Mouse (Mus musculus): ENCODE data around the gene Ninl. TPM values are rescaled to one million over a fixed set of nuclear protein-coding genes. Genes with fewer than 3 reads are reported as not detected.
"Not testable (repeated sequence)": the region's sequence is repeated elsewhere in the genome, so short reads cannot be mapped to it uniquely, and the experiment has no call there.

Gene Ninl
- polyA plus RNA-seq, 1 experiment from 2014 or later, result 9.4 TPM

GRCm38 (mm10) chr2:150947341-150947740 lies 91.8 kb downstream of the Ninl start:
- not testable (repeated sequence) for H3K36me3 ChIP-seq; H3K27me3 ChIP-seq (replicated peaks); H3K4me2 ChIP-seq; H3K9me3 ChIP-seq; H3K4me1 ChIP-seq; H3K9ac ChIP-seq; H3K4me3 ChIP-seq (replicated peaks); ATAC-seq (ENCODE audit: insufficient read depth, low FRiP score, low read depth); H3K27ac ChIP-seq
- 90% methylated on average over 5 of the region's 5 CpGs for WGBS

- H3K4me3 ChIP-seq (replicated peaks), result no peak overlapping the region
- no peak overlapping the region for H3K9ac ChIP-seq
- peaks cover 2% of the 10 kb centered on the region; the same call in 1 of the 2 replicates for H3K36me3 ChIP-seq
- H3K4me2 ChIP-seq, result no peak overlapping the region
- no peak overlapping the region for H3K27ac ChIP-seq
- WGBS, result 92% methylated on average over 5 of the region's 5 CpGs
- no peaks in the 10 kb centered on the region for H3K4me1 ChIP-seq
- no peaks in the 10 kb centered on the region for H3K27me3 ChIP-seq (replicated peaks)
- no peaks in the 10 kb centered on the region for H3K9me3 ChIP-seq
- ATAC-seq (ENCODE audit: insufficient read depth, low FRiP score, low read depth), result no peak
Measured at GRCm38 (mm10) chr2:150944017-150944416, 95.2 kb downstream of the Ninl start.

- 0 out of 2 replicates have a peak, but pooled peaks cover 4% of the 10 kb centered on the region for H3K36me3 ChIP-seq
- no peaks in the 10 kb centered on the region for H3K4me1 ChIP-seq
- H3K4me3 ChIP-seq (replicated peaks), result no peak overlapping the region
- ATAC-seq (ENCODE audit: insufficient read depth, low FRiP score, low read depth), result no peak
- no peaks in the 10 kb centered on the region for H3K9me3 ChIP-seq
- H3K27me3 ChIP-seq (replicated peaks), result no peaks in the 10 kb centered on the region
- H3K27ac ChIP-seq, result no peak overlapping the region
- 88% methylated on average over 4 of the region's 4 CpGs for WGBS
- H3K9ac ChIP-seq, result no peak overlapping the region
- H3K4me2 ChIP-seq, result no peak overlapping the region
Measured at GRCm38 (mm10) chr2:150934659-150935058, 104.5 kb downstream of the Ninl start.

GRCm38 (mm10) chr2:150933482-150933881 lies 105.7 kb downstream of the Ninl start:
- H3K9ac ChIP-seq, result no peak overlapping the region
- H3K4me3 ChIP-seq (replicated peaks), result no peak overlapping the region
- H3K27me3 ChIP-seq (replicated peaks), result no peaks in the 10 kb centered on the region
- no peaks in the 10 kb centered on the region for H3K4me1 ChIP-seq
- no peaks in the 10 kb centered on the region for H3K9me3 ChIP-seq
- 0 out of 2 replicates have a peak, but pooled peaks cover 4% of the 10 kb centered on the region for H3K36me3 ChIP-seq
- ATAC-seq (ENCODE audit: insufficient read depth, low FRiP score, low read depth), result no peak
- H3K27ac ChIP-seq, result no peak overlapping the region
- H3K4me2 ChIP-seq, result no peak overlapping the region
- 85% methylated on average over 19 of the region's 19 CpGs for WGBS

GRCm38 (mm10) chr2:150930806-150931205 lies 108.4 kb downstream of the Ninl start:
- no peak overlapping the region for H3K27ac ChIP-seq
- 0 out of 2 replicates have a peak, but pooled peaks cover 4% of the 10 kb centered on the region for H3K36me3 ChIP-seq
- 72% methylated on average over 3 of the region's 3 CpGs for WGBS
- no peak for ATAC-seq (ENCODE audit: insufficient read depth, low FRiP score, low read depth)
- no peaks in the 10 kb centered on the region for H3K4me1 ChIP-seq
- no peak overlapping the region for H3K4me2 ChIP-seq
- H3K4me3 ChIP-seq (replicated peaks), result no peak overlapping the region
- no peaks in the 10 kb centered on the region for H3K9me3 ChIP-seq
- no peaks in the 10 kb centered on the region for H3K27me3 ChIP-seq (replicated peaks)
- no peak overlapping the region for H3K9ac ChIP-seq

GRCm38 (mm10) chr2:150929156-150929555 lies 110.0 kb downstream of the Ninl start:
- H3K4me1 ChIP-seq, result no peaks in the 10 kb centered on the region
- H3K9ac ChIP-seq, result no peak overlapping the region
- H3K27ac ChIP-seq, result no peak overlapping the region
- no peaks in the 10 kb centered on the region for H3K27me3 ChIP-seq (replicated peaks)
- H3K36me3 ChIP-seq, result no peaks in the 10 kb centered on the region
- no peak overlapping the region for H3K4me3 ChIP-seq (replicated peaks)
- no peak for ATAC-seq (ENCODE audit: insufficient read depth, low FRiP score, low read depth)
- no peaks in the 10 kb centered on the region for H3K9me3 ChIP-seq
- H3K4me2 ChIP-seq, result no peak overlapping the region
- 85% methylated on average over 6 of the region's 6 CpGs for WGBS

GRCm38 (mm10) chr2:150927038-150927720 lies 112.0 kb downstream of the Ninl start:
- Histone ChIP-seq H3K4me2 (no peak overlapping the region), H3K27ac (no peak overlapping the region), H3K9ac (no peak overlapping the region), H3K9me3 (no peaks in the 10 kb centered on the region), H3K4me1 (no peaks in the 10 kb centered on the region), H3K36me3 (peaks cover 3% of the 10 kb centered on the region; the same call in 1 of the 2 replicates), H3K27me3 (replicated peaks) (no peaks in the 10 kb centered on the region), H3K4me3 (replicated peaks) (no peak overlapping the region)
- ATAC-seq (ENCODE audit: insufficient read depth, low FRiP score, low read depth), result no peak
- WGBS, result 88% methylated on average over 11 of the region's 11 CpGs

GRCm38 (mm10) chr2:150923505-150923904 lies 115.7 kb downstream of the Ninl start:
- H3K27ac ChIP-seq, result no peak overlapping the region
- H3K4me3 ChIP-seq (replicated peaks), result no peak overlapping the region
- H3K36me3 ChIP-seq, result peaks cover 6% of the 10 kb centered on the region; the same call in 1 of the 2 replicates
- H3K4me2 ChIP-seq, result no peak overlapping the region
- no peak for ATAC-seq (ENCODE audit: insufficient read depth, low FRiP score, low read depth)
- H3K4me1 ChIP-seq, result no peaks in the 10 kb centered on the region
- no peaks in the 10 kb centered on the region for H3K27me3 ChIP-seq (replicated peaks)
- no peaks in the 10 kb centered on the region for H3K9me3 ChIP-seq
- no peak overlapping the region for H3K9ac ChIP-seq
- 81% methylated on average over 7 of the region's 7 CpGs for WGBS

GRCm38 (mm10) chr2:150923026-150923425 lies 116.2 kb downstream of the Ninl start:
- H3K36me3 ChIP-seq, result peaks cover 7% of the 10 kb centered on the region; the same call in 1 of the 2 replicates
- H3K4me2 ChIP-seq, result no peak overlapping the region
- H3K27ac ChIP-seq, result no peak overlapping the region
- no peak for ATAC-seq (ENCODE audit: insufficient read depth, low FRiP score, low read depth)
- H3K9ac ChIP-seq, result no peak overlapping the region
- no peak overlapping the region for H3K4me3 ChIP-seq (replicated peaks)
- no peaks in the 10 kb centered on the region for H3K27me3 ChIP-seq (replicated peaks)
- H3K4me1 ChIP-seq, result no peaks in the 10 kb centered on the region
- H3K9me3 ChIP-seq, result no peaks in the 10 kb centered on the region
- WGBS, result 89% methylated on average over 3 of the region's 3 CpGs

GRCm38 (mm10) chr2:150922165-150922564 lies 117.0 kb downstream of the Ninl start:
- H3K4me2 ChIP-seq, result no peak overlapping the region
- no peaks in the 10 kb centered on the region for H3K9me3 ChIP-seq
- H3K27me3 ChIP-seq (replicated peaks), result no peaks in the 10 kb centered on the region
- no peak overlapping the region for H3K27ac ChIP-seq
- no peak overlapping the region for H3K9ac ChIP-seq
- H3K4me1 ChIP-seq, result no peaks in the 10 kb centered on the region
- WGBS, result 90% methylated on average over 4 of the region's 4 CpGs
- no peak overlapping the region for H3K4me3 ChIP-seq (replicated peaks)
- no peak for ATAC-seq (ENCODE audit: insufficient read depth, low FRiP score, low read depth)
- H3K36me3 ChIP-seq, result peaks cover 10% of the 10 kb centered on the region; the same call in 1 of the 2 replicates

- no peak overlapping the region for H3K4me2 ChIP-seq
- no peaks in the 10 kb centered on the region for H3K9me3 ChIP-seq
- 86% methylated on average over 6 of the region's 6 CpGs for WGBS
- no peak overlapping the region for H3K9ac ChIP-seq
- no peak overlapping the region for H3K4me3 ChIP-seq (replicated peaks)
- ATAC-seq (ENCODE audit: insufficient read depth, low FRiP score, low read depth), result no peak
- H3K27ac ChIP-seq, result no peak overlapping the region
- H3K4me1 ChIP-seq, result no peaks in the 10 kb centered on the region
- no peaks in the 10 kb centered on the region for H3K27me3 ChIP-seq (replicated peaks)
- H3K36me3 ChIP-seq, result peaks cover 11% of the 10 kb centered on the region; the same call in 1 of the 2 replicates
Measured at GRCm38 (mm10) chr2:150921697-150922096, 117.5 kb downstream of the Ninl start.

GRCm38 (mm10) chr2:150920543-150920942 lies 118.6 kb downstream of the Ninl start:
- 87% methylated on average over 3 of the region's 3 CpGs for WGBS
- no peak overlapping the region for H3K9ac ChIP-seq
- no peaks in the 10 kb centered on the region for H3K27me3 ChIP-seq (replicated peaks)
- no peak overlapping the region for H3K27ac ChIP-seq
- peaks cover 15% of the 10 kb centered on the region; the same call in 1 of the 2 replicates for H3K36me3 ChIP-seq
- H3K4me3 ChIP-seq (replicated peaks), result no peak overlapping the region
- H3K4me2 ChIP-seq, result no peak overlapping the region
- ATAC-seq (ENCODE audit: insufficient read depth, low FRiP score, low read depth), result no peak
- no peaks in the 10 kb centered on the region for H3K4me1 ChIP-seq
- no peaks in the 10 kb centered on the region for H3K9me3 ChIP-seq
